Mouse (Mus musculus): ENCODE results near the gene Gm5724.

Gm5724 gene

DNA sequence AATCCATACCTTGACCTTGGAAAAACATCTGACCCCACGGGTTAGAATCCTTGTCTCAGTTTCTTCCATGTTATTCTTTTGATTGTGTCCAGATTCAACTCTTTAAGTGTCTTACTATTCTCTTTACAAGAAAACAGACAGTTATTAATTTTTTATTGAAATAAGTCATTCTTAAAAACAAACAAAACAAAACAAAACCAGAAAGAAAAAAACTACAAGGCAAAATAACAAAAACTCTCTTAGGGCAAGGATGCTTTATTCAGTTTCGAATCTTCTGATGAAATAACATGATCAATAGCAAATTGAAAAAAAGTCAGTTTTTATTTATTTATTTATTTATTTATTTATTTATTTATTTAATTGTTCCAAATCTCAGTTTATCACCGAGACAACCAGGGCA lies at the start of gene Gm5724:
Gene Gm5724 (minus strand): TSS at position 101 of the 400 bp plus-strand sequence.
- DNase-seq = no peak

DNA sequence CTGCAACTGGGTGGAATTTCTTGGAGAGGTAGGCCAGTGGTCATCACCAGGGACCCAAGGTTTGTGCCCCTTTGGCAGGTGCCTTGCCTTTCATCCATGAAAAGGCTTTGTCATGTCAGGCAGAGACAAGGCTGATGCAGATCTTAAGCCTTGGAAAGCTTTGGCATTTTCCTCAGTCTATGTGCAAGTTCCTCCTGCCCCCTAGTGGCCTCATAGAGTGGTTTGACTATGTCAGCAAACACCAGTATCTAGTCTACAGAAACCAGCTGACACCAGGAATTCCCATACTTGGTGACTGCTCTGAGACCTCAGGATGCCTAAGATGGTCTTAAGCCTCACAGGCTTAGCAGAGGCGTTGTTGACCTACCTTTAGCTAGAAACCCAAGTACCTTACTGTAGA lies 24.2 kb upstream of the Gm5724 start:
- peak; percentile 45 to 51 for DNase-seq

DNA sequence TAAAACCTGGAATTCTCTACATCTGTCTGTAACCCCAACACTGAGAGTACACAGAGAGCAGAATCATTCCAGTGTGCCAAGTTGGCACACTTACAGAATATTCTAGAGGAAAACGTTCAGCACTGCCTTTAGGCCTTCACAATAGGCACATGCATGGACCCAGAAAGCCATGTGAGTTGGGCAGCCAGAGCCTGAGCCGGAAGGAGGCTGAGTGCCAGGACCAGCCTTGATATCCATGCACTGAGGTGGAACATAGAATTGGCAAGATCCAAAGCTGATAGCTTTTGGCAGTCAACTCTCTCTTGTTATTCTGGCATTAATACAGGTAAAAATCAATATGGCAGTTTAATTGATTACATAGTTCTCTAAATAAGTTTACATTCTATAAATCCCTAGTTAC lies 866 bp upstream of the Gm5724 start:
- peak; percentile 28 to 33 for DNase-seq

DNA sequence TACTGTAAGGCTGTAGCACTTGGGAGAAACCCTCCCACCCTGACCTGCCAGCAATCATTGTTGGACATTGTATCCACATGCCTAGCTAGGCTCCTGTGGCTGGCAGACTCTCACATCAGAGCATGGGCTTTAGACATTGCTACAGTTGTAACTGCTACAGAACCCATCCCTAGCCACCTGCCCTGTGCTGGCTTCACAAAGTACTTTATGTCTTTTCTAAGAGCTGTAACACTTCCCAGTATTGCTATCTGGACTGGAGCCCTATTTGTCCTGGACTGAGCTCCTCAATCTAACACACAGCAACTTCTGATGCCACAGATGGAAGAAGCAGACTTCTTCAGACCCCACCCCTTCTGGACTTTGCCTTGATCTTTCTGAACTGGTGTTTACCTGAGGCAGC lies 82.4 kb downstream of the Gm5724 start:
- DNase-seq = no peak

DNA sequence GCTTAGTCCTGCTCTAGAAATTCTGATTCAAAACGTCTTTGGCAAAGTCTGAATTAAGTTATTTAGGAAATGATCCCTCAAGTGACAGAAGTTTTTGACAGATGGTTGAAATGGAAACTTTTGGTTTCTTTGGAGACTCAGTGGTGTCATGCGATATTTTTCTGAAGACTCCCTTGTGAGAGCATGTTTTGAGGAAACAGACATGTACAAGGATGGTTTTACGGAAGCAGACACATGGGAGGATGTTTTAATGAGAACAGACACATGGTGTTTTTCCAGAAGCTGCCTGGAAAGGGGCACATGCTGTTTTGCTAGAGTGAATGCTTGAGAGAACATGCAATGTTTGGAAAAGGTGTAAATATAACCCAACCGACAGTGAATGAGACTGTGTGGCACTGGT lies 86.6 kb downstream of the Gm5724 start:
- DNase-seq = no peak

All from cerebellum, postnatal 14 days (tissue).